Mouse (Mus musculus) layer of hippocampus, postnatal 10 days (tissue): Measurements from ENCODE around the gene Prepl. TPM values are rescaled to one million over a fixed set of nuclear protein-coding genes. Genes with fewer than 3 reads are reported as not detected.

Source experiments
- DNase-seq, 2 experiments: peaks; one replicate each; pipeline ENCODE4 v3.0.0; 2021; ENCODE audit warnings: low spot score in 2 of 2
- total RNA-seq, 2 experiments: library from RNA; stranded (reverse); gene quantifications; 2 replicates each; pipeline ENCODE4 v1.2.3; 2021

Gene Prepl
- total RNA-seq, 2 experiments from 2014 or later = 291 to 295 TPM

DNA sequence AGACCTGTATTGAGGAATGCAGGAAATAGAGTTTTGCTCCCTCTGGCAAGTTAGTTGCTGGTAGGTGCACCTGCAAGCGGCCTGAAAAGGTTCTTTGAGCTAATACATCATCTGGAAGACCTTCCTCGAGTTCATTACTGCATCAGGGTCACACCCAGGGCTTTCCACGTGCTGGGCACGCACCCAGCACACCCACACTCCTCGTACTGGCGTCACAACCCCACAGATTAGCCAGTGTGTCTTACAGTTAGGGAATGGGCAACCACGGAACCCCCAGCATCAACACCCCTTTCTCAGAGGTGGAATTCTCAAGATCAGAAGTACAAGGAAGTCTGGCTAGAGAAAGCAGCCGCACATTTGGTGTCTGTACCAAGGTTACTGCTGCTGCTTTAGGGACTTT lies 65.8 kb downstream of the Prepl start:
- DNase-seq = no peak

DNA sequence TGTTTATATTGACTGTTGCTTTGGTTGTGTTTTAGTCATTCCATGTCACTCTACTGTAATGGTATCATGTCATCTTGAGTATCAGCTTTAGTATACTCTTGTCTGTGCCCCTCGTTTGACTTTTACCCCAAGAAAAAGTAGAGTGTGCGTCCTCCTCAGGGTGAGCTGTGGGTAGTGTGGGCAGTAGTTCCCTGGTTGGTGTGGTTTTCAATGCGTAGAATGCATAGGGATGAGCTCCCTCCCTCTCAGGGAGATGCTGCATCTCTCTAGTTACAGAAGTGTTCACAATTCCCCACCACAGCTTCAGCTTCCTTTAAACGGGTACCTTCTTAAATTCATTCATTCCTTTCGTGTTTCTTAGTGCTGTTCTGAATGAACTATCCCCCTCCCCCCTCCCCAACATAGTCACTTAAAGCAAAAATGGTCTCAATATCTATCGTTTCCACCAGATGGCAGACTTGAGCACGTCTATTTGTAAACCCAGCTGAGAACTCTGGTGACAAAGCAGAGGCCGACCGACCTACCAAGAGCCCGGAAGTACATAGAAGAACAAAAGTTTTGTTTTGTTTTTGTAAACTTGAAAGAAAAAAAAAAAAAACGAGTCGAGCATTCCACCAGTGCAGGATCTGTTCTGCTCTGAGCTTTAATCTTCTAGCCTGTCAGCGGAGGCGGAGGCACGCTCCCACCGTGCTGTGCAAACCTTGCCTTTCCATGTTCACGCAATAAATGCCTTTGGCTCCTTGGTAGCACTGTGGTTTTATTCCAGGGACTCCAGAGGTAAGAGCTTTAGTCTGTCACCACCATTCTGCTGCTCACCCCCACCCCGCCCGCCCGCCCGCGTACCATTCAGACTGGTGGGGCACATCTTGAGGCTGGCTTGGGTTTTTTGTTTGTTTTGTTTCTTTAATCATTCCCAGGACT lies 66.5 kb downstream of the Prepl start:
- DNase-seq = peak; percentile 62 to 70

DNA sequence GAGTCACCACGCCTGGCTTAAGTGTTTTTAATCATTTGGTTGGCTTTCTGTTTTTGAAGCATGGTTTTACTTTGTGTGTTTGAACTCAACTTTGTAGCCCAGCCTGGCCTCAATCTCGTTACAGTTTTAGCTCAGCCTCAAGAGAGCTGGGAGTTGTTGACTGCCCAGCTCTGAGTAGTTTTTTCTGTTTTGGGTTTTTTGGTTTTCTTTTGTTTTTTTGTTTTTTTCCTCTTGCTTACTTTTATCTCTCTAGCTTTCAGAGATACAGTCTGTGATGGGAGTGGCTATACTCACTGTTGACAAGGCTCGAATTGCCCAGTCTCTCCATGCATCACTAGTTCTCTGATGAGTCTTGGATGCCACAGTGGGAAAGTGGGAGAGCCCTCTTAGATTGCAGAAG lies 69.7 kb downstream of the Prepl start:
- DNase-seq = no peak

GRCm38 (mm10) chr17:85018794-85019193 lies 71.2 kb downstream of the Prepl start:
- DNase-seq = no peak

DNA sequence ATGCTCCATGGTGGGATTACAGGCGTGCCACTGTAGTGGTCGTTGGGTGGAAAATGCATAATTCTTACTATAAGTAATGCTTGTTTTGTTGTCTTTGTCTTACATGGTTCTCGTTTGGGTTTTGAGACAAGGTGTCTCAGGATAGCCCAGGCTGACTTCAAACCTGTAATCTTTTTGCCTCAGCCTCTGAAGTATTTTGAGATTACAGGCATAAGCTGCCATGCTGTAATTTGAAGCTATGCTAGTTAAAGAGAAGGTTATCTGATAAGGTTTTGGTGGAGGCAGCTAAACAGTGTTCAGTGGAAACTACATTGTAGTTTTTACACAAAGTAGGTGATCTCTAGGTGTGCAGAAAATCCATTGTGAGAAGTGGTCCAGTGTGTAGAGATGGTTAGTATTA lies 71.7 kb downstream of the Prepl start:
- no peak for DNase-seq

DNA sequence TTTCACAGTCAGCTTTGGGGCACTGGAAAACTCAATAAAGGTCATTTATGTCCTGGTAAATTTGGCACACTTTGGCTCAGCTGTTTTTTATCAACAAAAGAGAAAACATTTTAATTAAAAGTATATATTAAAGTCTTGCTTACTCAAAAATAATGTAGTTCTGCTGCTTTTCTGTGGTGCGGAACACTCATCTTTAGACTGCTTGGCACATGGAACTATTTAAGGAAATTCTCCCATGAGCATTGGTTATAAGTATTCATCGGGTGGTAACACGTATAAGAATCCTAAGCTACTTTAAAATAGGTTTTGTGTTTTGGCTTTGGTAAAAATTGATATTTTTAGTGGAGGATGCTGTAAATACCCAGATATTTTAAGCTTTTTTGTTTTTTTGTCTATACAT lies 75.4 kb downstream of the Prepl start:
- DNase-seq = no peak

- DNase-seq = no peak
Measured at GRCm38 (mm10) chr17:85013485-85013884, 76.6 kb downstream of the Prepl start.

Other genes with a start within 250 kb of the Prepl start
- gene Ppm1b, start 133.5 kb downstream of the Prepl start, total RNA-seq = 100 to 1,000 TPM; 106 to 116 TPM
- gene Slc3a1, start 61.9 kb downstream of the Prepl start, total RNA-seq = not detected
- gene Camkmt, start 311 bp upstream of the Prepl start, total RNA-seq = 10 to 100 TPM; 11.2 to 14.6 TPM